Comparison of ENCODE assay signal across 9 mouse cellular contexts in genomic region chr7:118854606-118855005, GRCm38 (mm10). TPM values are rescaled to one million over a fixed set of nuclear protein-coding genes. Genes with fewer than 3 reads are reported as not detected.
DNase-seq lines count a peak whose midpoint lies in the region; ATAC-seq and TF ChIP-seq lines count a peak whose summit lies in the region.
"Had no signal": no experiment of that assay in that cellular context is flagged by ENCODE, and none has a peak within 500 bp of the region (broad histone marks: within the 10 kb centered on the region; RNA-seq: fewer than 3 reads in every experiment).

No protein-coding gene starts in this region.

- H3K9ac ChIP-seq in heart, embryonic 15.5 days, result peak overlapping the region; percentile 73
- H3K9ac ChIP-seq in ES-E14 (ENCODE audit: insufficient read depth, low read depth, low read length, poor library complexity, severe bottlenecking), result peak overlapping the region; percentile 88
- H3K9ac ChIP-seq in forebrain, embryonic 16.5 days (replicated peaks; ENCODE audit: low read depth, low read length), result peak overlapping the region; percentile 68

- WGBS in heart, embryonic 15.5 days, result 14% methylated on average over 3 of the region's 3 CpGs
- 19% methylated on average over 3 of the region's 3 CpGs for WGBS in forebrain, embryonic 16.5 days
- 36% methylated on average over 3 of the region's 3 CpGs for WGBS in macrophage (ENCODE audit: missing documents)

- H3K4me3 ChIP-seq in heart, embryonic 15.5 days, result peak overlapping the region; percentile 97
- H3K4me3 ChIP-seq in ES-E14 (ENCODE audit: insufficient read depth in 1 of 2, low read depth in 1 of 2, low read length in 2 of 2, poor library complexity in 1 of 2, severe bottlenecking in 1 of 2) (peak overlapping the region; percentile 86 to 97), macrophage (ENCODE audit: inconsistent target) (peak overlapping the region; percentile 90)
- peak overlapping the region; percentile 81 for H3K4me3 ChIP-seq in forebrain, embryonic 16.5 days (replicated peaks; ENCODE audit: low read length)

- in situ Hi-C loops in ES-E14 (cut with MboI; ENCODE audit: low sequenced_read_pairs in 2 of 2, unreplicated experiment in 2 of 2), result no loop called here

- DNase-seq in heart, postnatal 25 days (ENCODE audit: low spot score), result no peak
- no peak for DNase-seq in ES-E14 (ENCODE audit: low read depth, low spot score)
- no peak for DNase-seq in ovary, postnatal 14 days (ENCODE audit: low spot score)
- no peak for DNase-seq in spleen, postnatal 14 days (ENCODE audit: low spot score in 2 of 2)
- no peak for DNase-seq in kidney, adult 8-10 months

- H3K9me3 ChIP-seq in heart, embryonic 15.5 days (replicated peaks), result no peaks in the 10 kb centered on the region
- H3K9me3 ChIP-seq in ES-E14 (ENCODE audit: control insufficient read depth, insufficient read depth, low read depth, low read length), result no peaks in the 10 kb centered on the region
- H3K9me3 ChIP-seq in forebrain, embryonic 16.5 days (ENCODE audit: control insufficient read depth, low read length), result no peaks in the 10 kb centered on the region

- H3K36me3 ChIP-seq in heart, embryonic 15.5 days, result peaks cover 26% of the 10 kb centered on the region
- H3K36me3 ChIP-seq in ES-E14 (ENCODE audit: control insufficient read depth, insufficient read depth, low read length, poor library complexity, severe bottlenecking), result peaks cover 31% of the 10 kb centered on the region
- 0 out of 2 replicates have a peak, but pooled peaks cover 3% of the 10 kb centered on the region for H3K36me3 ChIP-seq in forebrain, embryonic 16.5 days (ENCODE audit: control insufficient read depth, insufficient read depth)
- H3K36me3 ChIP-seq in macrophage (ENCODE audit: inconsistent target), result peaks cover 13% of the 10 kb centered on the region; the same call in 1 of the 2 replicates

- H3K27me3 ChIP-seq in heart, embryonic 15.5 days, result no peaks in the 10 kb centered on the region
- H3K27me3 ChIP-seq in forebrain, embryonic 16.5 days (replicated peaks; ENCODE audit: control insufficient read depth, insufficient read depth, low read length), result no peaks in the 10 kb centered on the region
- H3K27me3 ChIP-seq: Patski had no signal

- no peak for ATAC-seq in heart, embryonic 15.5 days (replicated peaks; ENCODE audit: insufficient number of reproducible peaks, insufficient read depth, low FRiP score, low read depth)
- no peak for ATAC-seq in forebrain, embryonic 16.5 days

- H3K79me2 ChIP-seq in macrophage (ENCODE audit: inconsistent target), result peaks cover 45% of the 10 kb centered on the region

- peaks cover 40% of the 10 kb centered on the region for H3K4me1 ChIP-seq in heart, embryonic 15.5 days (replicated peaks)
- H3K4me1 ChIP-seq in ES-E14 (ENCODE audit: control insufficient read depth in 2 of 2, insufficient read depth in 2 of 2, low read length in 2 of 2, poor library complexity in 1 of 2), result peaks cover 13 to 24% of the 10 kb centered on the region in 2 experiments; a peak in 3 of 4 replicates
- H3K4me1 ChIP-seq in forebrain, embryonic 16.5 days (replicated peaks; ENCODE audit: control insufficient read depth, insufficient read depth, low read length), result peaks cover 21% of the 10 kb centered on the region

- peak overlapping the region; percentile 76 for H3K4me2 ChIP-seq in heart, embryonic 15.5 days
- peak overlapping the region; percentile 91 for H3K4me2 ChIP-seq in forebrain, embryonic 16.5 days (ENCODE audit: low read length)

- intact Hi-C loops in heart, postnatal 25 days (cut with DNase I), result loop anchor here (5.0 kb wide), 3 partner anchors 73 to 138 kb away; no protein-coding TSS in a partner anchor

- no peak overlapping the region for H3K27ac ChIP-seq in heart, embryonic 15.5 days
- no peak overlapping the region for H3K27ac ChIP-seq in ES-E14 (ENCODE audit: insufficient read depth, low read depth, low read length, poor library complexity, severe bottlenecking)
- no peak overlapping the region for H3K27ac ChIP-seq in forebrain, embryonic 16.5 days (ENCODE audit: low read length)
- peak overlapping the region; percentile 41 for H3K27ac ChIP-seq in macrophage

TF ChIP-seq in ES-E14, 5 proteins besides CTCF, POLR2A, EP300 and RAD21:
- TF ChIP-seq ZNF384 (IDR thresholded peaks at IDR 0.05; ENCODE audit: low read depth, low read length) (no peak), CHD2 (IDR thresholded peaks at IDR 0.05; ENCODE audit: low read depth, low read length) (no peak), ZC3H11A (IDR thresholded peaks at IDR 0.05; ENCODE audit: borderline replicate concordance, low read depth, low read length) (no peak), HCFC1 (IDR thresholded peaks at IDR 0.05; ENCODE audit: borderline replicate concordance, insufficient read depth, low read length) (no peak), MAFK (IDR thresholded peaks at IDR 0.05; ENCODE audit: insufficient read depth, low read depth, low read length) (no peak)

RNA-seq across cellular contexts. Expression of gene Iqck, which starts 0.9 kb away (rescaled TPM):
- polyA plus RNA-seq in heart, embryonic 15.5 days (2015; fragmentation: Nextera tagmentation; extraction: Ambion mirVana), result 1.0 and 1.5 TPM in 2 replicates
- under 1 TPM; 0.44 to 0.64 TPM for total RNA-seq in heart, postnatal 25 days (2021)
- total RNA-seq in ES-E14 (2012; rRNA removed), result 1.8 and 2.8 TPM in 2 replicates
- 3.9 and 4.5 TPM in 2 replicates for polyA plus RNA-seq in forebrain, embryonic 16.5 days (2015; fragmentation: Nextera tagmentation; extraction: Ambion mirVana)
- 10 to 100 TPM in 1 of 26 experiments, 1 to 10 TPM in 25; 1.0 to 11.0 (median 3.6) TPM for total RNA-seq in macrophage (2018; cell fraction: chromatin; rRNA removed)
- 1 to 10 TPM; 1.0 to 2.3 (median 1.9) TPM for total RNA-seq in macrophage (2018; cell fraction: cytosol; rRNA removed)
- 1 to 10 TPM in 25 of 26 experiments, under 1 TPM in 1; 0.90 to 9.9 (median 2.1) TPM for total RNA-seq in macrophage (2018; cell fraction: nucleus; rRNA removed)
- 1.2 to 2.7 TPM (median 1.6 TPM) in 3 replicates for polyA plus RNA-seq in macrophage (2018)

RNA-seq across cellular contexts. Expression of gene Knop1, which starts 1.4 kb away (rescaled TPM):
- polyA plus RNA-seq in heart, embryonic 15.5 days (2015; fragmentation: Nextera tagmentation; extraction: Ambion mirVana), result 48.9 and 52.0 TPM in 2 replicates
- 10 to 100 TPM; 14.6 to 15.3 TPM for total RNA-seq in heart, postnatal 25 days (2021)
- 52.7 and 56.8 TPM in 2 replicates for total RNA-seq in ES-E14 (2012; rRNA removed)
- 69.1 and 70.3 TPM in 2 replicates for polyA plus RNA-seq in forebrain, embryonic 16.5 days (2015; fragmentation: Nextera tagmentation; extraction: Ambion mirVana)
- 10 to 100 TPM; 14.1 to 78.9 (median 23.0) TPM for total RNA-seq in macrophage (2018; cell fraction: chromatin; rRNA removed)
- total RNA-seq in macrophage (2018; cell fraction: cytosol; rRNA removed), result 10 to 100 TPM; 17.4 to 58.1 (median 30.5) TPM
- total RNA-seq in macrophage (2018; cell fraction: nucleus; rRNA removed), result 10 to 100 TPM; 14.0 to 67.0 (median 30.8) TPM
- 29.4 to 58.4 TPM (median 42.2 TPM) in 3 replicates for polyA plus RNA-seq in macrophage (2018)
